Mouse (Mus musculus) urinary bladder, postnatal 36 days (tissue): ENCODE data around the gene Arid1b.
A peak's percentile ranks its signal among the peaks of the same experiment; 100 is the strongest.

Experiments
- DNase-seq, 2 experiments: peaks; one replicate each; pipeline ENCODE4 v3.0.0; 2022; ENCODE audit warnings: low spot score in 2 of 2, mixed read lengths in 1 of 2

Arid1b gene

DNA sequence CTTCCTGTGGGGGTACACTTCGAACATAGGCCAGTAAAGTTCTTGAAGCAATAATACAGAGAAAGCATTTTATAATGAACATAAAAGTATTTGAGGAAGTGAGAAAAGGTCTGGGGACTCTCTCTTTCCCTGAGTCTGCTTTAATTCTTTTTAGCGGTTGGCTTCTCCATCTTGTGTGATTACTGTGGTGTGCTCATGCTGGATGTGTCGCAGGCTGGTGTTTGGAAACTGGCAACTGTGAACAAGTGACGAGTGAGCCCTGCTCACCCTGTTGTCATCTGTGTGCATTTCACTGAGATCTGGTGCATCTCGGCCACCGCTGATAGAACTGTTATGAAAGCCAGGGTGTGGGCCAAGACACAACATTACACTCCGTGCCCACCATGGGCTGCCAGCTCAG, 216.8 kb downstream of the Arid1b start:
- no peak for DNase-seq

DNA sequence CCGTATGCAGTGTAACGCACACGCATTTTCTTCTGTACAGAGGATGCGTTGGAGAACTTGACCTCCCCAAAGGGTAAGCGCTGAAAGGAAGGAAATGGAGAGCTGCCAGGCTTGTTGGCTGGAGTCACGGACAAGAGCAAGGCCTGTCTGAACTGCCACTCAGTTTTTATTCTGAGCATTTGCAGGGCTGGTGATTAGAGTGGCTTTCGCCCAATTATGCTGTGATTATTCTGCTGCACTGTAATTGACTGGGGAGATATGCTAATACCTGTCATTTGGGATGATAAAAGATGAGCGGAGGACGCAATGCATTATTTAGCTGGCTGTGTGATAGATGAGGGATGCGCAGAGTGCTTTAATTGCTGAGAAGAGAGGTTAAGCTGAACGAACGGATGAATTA, 218.0 kb downstream of the Arid1b start:
- no peak for DNase-seq

DNA sequence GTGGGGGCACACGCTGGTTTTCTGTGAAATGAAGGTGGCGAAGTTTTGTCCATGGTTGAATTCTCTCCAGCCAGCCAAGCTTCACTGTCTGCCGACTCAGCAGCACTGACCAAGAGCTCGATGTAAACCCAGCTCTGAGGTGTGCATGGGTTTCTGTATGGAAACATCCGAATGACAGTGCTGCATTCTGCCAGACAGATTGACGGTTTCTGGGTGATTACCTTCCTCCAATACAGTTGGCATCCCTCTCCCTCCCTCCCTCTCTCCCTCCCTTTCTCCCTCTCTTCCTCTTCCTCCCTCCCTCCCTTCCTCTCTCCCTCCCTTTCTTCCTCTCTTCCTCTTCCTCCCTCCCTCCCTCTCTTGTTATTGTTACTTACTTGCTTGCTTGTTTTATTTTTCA, 219.3 kb downstream of the Arid1b start:
- no peak for DNase-seq

DNA sequence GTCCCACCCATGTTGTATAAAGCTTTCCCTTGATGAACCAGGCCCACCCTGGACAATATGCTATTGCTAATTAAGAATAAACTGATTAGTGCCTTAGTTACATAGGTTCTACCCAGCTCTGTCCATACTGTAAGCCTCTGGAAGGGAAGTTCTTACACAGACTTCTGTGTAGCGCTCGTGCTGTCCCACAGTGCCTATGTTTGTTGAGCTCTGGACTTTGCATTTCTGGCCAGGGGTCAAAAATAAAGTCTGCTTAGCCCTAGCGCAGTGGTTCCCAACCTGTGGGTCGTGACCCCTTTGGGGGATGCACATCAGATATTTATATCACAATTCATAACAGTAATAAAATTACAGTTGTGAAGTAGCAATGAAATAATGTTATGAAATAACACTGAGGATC, 221.2 kb downstream of the Arid1b start:
- no peak for DNase-seq

DNA sequence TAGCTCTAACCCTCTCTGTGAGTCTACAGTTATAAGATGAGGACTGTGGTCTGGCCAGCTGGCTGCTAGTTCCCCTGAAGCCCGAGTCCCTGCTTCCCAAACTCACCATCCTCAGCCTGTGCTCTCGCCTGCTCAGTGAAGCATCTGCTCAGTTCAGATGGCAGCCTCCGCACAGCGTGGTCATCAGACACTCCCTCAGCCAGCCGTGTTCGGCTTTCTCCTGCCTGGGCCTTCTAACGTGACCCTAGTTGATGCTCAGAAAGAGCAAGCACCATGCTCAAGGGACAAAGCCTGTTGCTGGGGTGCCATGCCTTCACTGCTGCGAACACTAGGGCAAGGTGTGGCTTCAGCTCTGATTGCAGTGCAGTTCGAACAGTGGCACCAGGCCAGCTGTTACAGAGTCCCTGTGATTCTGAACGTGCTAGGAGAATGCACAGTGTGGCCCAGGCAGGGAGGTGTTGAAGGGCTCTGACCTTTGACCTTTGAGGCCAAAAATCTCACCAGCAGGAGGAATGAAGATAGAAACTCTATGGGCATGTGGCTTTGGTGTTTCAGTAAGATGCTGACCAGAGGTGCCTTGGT, 222.9 kb downstream of the Arid1b start:
- DNase-seq = peak in 1 of 2 experiments; percentile 59

DNA sequence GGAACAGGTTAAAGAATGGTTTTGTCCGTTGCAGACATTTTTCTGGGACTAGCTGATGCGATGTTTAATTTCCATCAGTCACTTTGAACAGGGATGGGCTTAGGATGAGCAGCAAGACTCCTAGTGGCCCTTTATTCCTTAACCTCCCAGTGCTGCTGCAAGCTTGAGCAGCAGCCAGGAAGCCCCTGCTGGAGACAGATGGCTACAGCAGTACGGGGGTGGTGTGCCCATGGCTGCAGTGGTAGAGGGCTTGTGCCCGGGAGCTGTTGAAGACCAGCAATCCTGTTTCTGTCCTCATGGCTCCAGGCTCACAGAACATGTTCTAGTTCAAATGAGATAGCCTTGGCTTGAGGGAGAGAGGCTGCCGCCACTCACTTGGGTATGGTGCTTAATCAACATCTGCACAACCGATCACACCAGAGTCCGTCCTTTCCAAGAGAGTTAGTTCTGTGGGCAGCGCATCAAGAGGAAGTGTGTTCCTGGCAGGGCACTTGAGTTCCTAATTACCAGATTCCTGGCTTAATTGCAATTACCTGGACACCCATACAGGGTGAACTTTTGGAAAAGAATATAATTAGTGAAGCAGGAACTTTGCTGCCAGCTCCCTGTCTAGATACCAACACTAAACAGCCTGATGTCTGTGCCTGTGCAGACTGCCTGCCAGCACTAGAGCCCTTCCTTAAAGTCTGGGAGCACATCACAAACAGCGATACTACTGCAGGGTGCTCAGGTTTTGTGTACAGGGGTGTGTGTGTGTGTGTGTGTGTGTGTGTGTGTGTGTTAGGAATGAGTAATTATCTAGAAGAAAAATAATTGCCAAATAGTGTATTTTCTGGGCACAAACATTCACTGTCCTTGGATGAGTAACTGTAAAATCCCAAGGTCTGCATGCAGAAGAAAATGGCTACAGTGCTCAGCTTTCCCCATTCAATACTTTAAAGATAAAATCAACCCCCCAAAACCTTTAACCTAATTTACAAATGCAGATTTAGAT, 224.0 kb downstream of the Arid1b start:
- DNase-seq = no peak

DNA sequence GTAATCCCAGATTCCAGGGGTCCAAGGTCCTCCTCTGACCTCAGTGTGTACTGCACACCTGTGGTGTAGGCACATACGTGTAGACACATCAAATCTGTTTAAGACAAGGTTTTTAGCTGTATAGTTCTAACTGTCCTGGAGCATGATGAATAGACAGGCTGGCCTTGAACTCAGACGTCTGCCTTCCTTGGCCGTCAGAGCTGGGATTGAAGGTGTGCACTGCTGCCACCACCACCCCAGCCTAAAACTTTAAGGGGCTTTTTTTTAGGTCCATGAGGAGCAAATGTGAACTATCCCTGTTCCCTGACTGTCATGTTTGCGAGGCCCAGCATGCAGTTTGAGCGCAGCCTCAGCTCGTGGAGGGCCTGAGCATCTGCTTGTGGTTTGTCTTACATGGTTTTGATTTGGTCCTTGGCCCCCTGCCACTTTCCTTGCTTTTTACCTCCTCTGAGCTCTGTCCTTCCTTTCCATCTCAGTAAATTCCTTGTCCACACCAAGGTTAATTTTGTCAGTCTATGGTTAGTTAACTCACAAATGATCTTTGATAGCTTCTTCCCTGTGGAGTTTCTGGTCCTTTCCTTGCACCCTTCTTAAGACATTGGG, 224.9 kb downstream of the Arid1b start:
- DNase-seq = no peak

DNA sequence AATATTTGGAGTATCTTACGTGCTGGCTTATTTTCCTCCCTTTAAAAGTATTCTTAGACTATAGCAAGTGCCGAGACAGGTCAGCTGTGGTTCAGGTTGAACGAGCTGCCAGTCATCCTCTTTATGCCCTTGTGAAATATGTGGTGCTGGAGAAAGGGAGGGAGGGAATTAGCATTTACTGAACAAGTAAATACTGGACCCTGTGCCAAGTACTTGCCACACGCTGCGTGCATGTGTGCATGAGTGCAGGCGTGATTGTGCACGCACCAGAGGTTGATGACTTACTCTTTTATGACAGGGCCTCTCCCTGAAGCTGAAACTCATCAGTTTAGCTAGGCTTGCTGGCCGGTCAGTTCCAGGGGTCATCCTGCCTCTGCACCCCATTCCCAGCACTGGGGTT, 226.9 kb downstream of the Arid1b start:
- DNase-seq = peak in 1 of 2 experiments; percentile 27

DNA sequence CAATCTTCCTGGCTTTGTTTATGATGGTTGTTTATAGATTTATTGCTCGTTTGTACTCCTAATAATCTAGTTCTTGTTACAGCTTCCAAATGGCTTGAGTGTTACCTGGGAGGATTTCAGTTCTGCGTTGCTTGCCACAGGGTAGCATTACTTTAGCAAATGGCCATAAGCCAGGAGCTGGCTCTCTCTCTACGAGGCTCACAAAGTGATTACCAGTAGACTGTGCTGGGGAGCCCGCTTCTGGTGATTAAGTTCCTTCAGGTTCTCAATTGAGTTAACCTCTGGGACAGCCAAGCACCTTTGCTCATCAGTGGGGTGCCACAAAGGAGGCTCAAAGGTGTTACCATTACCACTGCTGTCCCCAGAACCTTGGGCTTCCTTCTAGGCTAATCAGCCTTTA, 227.4 kb downstream of the Arid1b start:
- DNase-seq = no peak

DNA sequence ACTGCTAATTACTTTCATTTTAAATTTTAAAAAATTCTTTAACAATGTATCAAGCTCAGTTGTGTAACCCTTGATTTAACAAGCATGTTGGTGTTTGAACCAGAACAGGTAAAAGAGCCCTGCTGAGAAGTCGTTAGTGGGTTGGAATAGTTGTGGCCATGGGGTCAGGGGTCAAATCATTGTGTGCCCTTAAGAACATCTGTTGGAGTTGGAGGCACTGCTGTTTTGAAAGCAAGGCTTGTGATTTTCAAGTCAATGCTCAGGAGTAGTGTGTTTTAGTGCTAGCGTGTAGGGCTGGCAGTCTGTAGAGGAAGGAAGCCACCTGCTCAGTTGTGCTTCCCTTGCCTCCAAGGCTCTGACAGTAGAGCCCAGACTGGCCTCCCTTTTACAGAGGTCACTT, 228.7 kb downstream of the Arid1b start:
- no peak for DNase-seq

DNA sequence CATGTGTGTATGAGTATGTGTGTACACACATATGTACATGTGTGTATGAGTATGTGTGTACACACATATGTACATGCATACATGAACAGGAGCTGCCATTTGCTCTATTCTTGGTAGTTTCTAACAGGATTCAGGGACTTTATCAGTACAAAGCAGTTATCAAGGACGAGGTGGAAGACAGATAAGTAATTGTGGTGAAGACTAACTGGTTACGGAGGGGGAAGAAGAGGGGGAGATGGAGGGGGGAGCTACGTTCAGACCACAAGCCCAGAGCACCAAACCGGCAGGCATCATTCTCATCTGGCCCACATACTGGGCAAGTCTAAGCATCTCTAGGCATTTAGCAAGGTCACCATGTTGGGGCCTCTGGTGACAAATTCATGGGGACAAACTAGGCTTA, 230.8 kb downstream of the Arid1b start:
- no peak for DNase-seq

DNA sequence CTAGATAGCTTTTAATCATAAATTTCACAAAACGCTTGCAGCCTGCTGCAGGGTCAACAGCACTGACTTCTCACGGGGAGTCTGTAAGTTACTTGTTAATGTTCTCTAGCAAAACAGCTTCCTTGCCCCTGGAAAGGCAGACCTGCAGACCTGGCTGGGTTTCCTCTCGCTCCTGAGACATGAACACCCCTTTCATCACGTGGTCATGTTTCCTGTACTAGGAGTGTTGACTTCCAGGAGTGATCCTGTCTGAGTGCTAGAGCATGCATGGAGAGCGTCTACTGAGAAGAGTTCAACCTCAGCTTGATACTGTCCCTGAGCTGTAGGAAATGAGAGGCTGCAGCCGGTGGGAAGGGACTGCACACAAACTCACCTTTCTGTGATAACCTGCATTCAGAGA, 233.0 kb downstream of the Arid1b start:
- DNase-seq = no peak

DNA sequence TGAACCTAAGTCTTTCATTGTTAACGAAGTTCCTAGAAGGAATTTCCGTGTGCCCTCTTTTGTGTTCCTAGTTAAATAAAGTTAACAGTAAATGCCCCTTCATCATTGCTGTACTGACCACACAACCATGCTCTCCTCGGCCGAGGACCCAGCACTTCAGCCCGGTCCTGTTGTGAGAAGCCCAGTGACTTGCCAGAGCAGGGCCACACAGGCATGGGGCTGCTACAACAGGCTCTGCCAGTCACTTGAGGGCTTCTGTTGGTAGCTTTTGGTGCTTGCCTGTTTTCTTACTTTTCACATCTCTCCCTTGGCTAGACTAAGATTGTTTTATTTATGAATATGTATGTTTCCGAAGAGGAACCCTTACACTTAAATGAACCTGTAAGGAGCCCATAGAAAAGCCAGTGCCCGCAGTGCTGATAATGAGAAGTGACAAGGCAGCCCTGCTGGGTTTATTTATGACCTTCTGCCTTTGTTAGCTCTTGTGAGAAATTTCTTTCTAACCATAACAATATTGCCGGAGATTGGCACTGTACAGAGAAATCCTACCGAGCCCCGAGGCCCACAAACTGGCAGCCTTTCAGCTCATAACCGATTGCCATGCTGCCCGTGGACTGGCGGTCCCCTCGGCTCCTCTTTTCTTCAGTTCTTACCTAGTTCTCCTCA, 234.0 kb downstream of the Arid1b start:
- no peak for DNase-seq

DNA sequence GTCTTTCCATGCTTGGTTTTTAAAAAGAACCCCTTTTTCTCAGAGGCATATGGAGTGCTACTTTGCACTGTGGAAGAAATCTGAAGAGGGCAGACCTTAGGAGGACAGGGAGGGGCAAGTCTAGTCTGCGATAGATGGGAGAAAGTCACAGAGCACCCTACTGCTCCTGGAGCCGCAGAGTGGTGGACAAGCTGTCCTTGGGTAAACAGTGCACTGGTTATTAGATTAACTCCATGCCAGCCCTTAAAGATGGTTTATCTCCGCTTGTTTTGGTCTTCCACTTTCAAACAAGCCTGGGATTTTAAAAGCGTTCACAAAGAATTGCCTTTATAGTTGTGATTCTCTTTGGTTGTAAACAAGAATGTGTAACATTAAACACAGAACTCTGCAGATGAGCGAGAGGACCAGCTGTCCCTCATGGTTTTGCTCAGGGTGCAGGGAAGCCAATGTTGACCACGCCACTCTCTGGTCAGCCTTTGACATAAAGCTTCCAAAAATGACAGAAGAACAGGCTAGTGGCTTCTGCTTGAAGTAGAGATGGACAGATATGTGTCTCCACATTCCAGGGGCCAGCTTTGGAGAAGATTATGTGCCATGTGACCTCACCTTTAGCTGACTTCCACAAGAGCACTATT, 234.6 kb downstream of the Arid1b start:
- DNase-seq = no peak

DNA sequence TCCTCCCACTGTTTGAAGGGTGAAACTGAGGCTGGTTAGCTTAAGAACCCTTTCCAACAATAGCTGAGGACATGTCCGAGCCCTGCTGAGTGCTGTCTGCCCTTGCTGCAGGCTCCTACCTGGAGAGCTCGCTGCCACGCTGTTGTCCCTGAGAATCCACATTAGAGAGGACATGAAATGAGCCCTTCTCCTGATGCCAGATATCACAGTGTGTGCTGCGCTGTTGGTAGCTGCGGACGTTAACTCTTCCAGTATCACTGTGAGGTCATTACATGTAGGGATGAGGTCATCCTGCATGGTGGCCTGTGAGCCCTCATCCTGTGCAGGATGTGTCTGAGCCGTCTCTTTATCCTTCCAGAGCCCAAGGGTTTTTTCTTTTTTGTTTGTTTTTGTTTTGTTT, 235.9 kb downstream of the Arid1b start:
- DNase-seq = no peak

DNA sequence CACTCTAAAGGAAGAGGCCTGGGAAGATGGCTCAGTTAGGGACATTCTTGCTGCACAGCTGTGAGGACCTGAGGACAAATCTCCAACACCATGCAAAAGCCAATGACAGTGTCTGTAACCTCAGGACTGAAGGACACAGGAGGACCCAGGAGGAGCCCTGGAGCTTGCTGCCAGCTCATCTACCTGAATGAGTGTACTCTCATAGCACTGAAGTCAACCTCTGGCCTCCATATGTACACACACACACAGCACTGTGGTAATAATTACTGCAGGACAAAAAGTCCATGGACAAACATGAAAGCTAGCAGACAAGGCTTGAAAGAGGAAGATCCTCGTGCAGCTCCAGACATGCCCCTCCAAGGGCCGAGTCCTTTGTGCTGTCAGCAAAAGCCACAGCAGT, 238.0 kb downstream of the Arid1b start:
- DNase-seq = no peak

DNA sequence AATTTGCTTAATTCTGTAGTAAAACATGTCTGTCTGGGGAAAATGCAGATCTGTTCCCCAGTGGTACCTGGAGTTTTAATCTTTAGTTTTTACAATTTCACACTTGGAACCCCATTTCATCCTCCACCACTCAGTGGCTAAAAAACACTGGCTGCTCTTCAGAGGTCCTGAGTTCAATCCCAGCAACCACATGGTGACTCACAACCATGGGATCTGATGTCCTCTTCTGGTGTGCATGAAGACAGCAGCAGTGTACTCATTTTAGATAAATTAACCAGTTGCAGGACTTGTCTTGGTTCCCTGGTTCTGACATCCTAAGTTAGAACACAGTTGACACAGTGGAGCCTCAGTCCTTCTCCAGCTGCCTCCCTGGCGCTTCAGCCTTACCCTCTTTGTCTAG, 239.9 kb downstream of the Arid1b start:
- DNase-seq = no peak

DNA sequence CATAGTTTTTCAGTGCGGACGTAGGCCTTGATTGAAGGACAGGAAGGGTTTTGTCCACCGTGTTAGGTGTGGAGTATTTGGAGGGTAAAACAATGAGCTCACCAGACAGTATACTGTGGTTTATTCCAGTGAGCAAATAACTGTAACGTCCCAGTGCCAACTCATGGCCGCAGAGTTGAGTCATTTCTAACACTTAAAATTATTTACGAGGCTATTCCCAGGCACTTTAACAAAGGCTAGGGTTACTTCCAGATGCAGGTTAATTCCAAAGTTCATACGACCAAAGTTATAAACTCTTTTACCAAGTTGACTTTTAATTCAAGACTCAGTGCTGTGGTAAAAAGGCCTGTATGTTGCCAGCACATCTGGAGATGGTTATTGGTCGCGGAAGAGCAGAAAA, 240.9 kb downstream of the Arid1b start:
- DNase-seq = no peak

DNA sequence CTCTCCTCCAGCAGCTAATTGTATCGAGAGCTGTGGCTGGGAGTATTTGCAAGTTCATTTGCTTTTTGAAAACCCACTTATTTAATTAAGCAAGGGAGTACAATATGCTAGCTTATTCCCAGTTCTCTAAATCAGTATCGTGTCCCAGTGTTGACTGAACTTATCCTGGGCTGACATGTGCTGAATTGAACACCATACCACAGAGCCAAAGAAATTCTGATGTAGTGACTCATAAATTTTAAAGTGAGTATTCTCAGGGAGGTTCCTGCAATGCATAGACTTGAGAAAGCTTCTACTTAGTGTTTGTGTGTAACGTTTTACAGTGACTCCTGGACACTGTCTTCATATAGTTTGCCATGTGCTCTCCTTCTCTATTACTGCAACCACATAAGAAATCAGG, 243.6 kb downstream of the Arid1b start:
- DNase-seq = no peak

DNA sequence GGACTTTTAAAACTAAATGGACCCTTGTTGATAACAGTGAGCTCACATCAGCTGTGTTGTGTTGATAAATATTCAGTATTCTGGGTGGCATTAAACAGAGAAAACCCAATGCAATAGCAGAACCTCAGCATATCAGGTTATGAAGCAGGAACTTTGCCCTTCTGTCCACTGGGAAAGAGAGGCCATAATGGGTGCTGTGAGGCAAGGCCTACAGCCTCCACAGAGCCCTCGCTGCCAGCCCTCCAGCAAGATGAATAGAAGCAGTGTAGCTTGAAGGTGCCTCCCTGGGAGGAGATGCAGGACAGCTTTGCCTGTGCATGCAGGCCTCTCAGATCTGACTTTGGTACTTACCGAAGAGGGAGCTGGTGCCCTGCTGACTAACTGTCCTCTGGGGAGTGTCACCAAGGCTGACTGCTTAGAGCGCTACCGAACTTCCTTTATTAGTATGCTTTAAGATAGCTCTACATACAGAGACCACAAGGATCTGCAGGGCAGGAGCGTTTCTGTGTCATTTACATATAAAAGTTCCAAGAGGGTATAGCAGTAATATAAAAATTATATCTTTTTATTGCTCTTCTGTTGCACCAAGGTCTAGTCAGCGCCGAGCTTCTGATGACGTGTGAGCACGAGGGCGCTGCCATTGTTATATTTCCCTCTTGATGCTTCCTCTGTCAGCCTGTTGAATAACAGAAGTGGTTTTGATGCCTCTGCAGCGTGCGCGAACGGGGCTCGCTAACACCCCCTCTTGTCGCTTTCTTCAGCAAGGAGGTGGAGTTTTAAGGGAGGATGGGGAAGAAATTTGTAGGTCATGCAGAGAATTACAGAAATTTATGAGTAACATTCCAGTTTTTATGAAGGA, 244.5 kb downstream of the Arid1b start:
- no peak for DNase-seq

DNA sequence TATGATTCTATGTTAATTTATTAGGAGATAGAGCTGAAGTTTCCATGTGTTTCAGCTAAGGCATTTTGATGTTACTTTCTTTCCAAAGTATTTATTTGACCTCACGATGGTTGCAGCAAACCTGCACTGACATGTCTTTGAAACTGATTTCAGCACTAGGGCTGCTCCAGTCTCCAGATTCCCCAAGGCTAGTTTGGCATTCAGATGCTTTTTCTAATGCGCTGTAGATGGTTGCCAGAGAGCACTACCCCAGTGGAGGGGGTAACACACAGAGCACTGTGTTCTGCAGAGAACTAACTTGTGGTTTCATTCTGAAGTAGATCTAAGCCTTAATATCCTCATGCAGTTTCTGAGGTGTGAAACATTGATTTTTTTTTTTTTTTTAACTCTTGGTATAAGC, 250.4 kb downstream of the Arid1b start:
- no peak for DNase-seq
